Mouse (Mus musculus) embryonic fibroblast, embryonic 13.5 days (primary cell): ENCODE measurements around the gene Zscan25.

Experiments used
- CTCF ChIP-seq: IDR thresholded peaks from 2 replicates; pipeline ENCODE4 v1.5.1; 2011; ENCODE audit warnings: mild to moderate bottlenecking, control low read depth, low read length, moderate library complexity, borderline replicate concordance; ENCODE audit not compliant: insufficient read depth
- POLR2A ChIP-seq: IDR thresholded peaks from 2 replicates; pipeline ENCODE4 v1.6.1; 2011; ENCODE audit warnings: low read depth, mild to moderate bottlenecking, control low read depth, low read length, moderate library complexity

GRCm38 (mm10) chr5:145290697-145291096 lies 10.4 kb downstream of the Zscan25 start:
- TF ChIP-seq CTCF (no peak), POLR2A (no peak)
